Comparison of ENCODE assay signal across 19 mouse cellular contexts in genomic region chr15:98948857-98949606, GRCm38 (mm10). TPM values are rescaled to one million over a fixed set of nuclear protein-coding genes. Genes with fewer than 3 reads are reported as not detected.
DNase-seq lines count a peak whose midpoint lies in the region; ATAC-seq and TF ChIP-seq lines count a peak whose summit lies in the region.
"Had no signal": no experiment of that assay in that cellular context is flagged by ENCODE, and none has a peak within 500 bp of the region (broad histone marks: within the 10 kb centered on the region; RNA-seq: fewer than 3 reads in every experiment).

No protein-coding gene starts in this region.

- DNase-seq in hindbrain, postnatal 0 days (ENCODE audit: low spot score) = peak; percentile 39
- no peak for DNase-seq in kidney, adult 8-10 months
- no peak for DNase-seq in adrenal gland, postnatal 4 days (ENCODE audit: low spot score in 2 of 2)
- DNase-seq in cerebellum, postnatal 25 days = no peak
- DNase-seq: cerebellum, adult 11-12 months; gastrocnemius, postnatal 25 days; liver, embryonic 13.5 days; lung, postnatal 14 days; thymus, postnatal 14 days had no signal

- no peak overlapping the region for H3K4me3 ChIP-seq in cortical plate, adult 2 months (ENCODE audit: insufficient read depth, low read length)
- H3K4me3 ChIP-seq in forebrain, embryonic 15.5 days = peak overlapping the region; percentile 40
- peak overlapping the region; percentile 32 for H3K4me3 ChIP-seq in hindbrain, postnatal 0 days (ENCODE audit: low read length)
- peak overlapping the region; percentile 21 for H3K4me3 ChIP-seq in neural tube, embryonic 12.5 days
- H3K4me3 ChIP-seq: liver, embryonic 13.5 days; stomach, embryonic 15.5 days had no signal

- peak; percentile 39; the same call in 1 of the 2 replicates for TF ChIP-seq POLR2A in cortical plate, adult 2 months (IDR thresholded peaks at IDR 0.05; ENCODE audit: extremely low read depth, insufficient read depth, low read length)

- no peaks in the 10 kb centered on the region for H3K9me3 ChIP-seq in forebrain, embryonic 15.5 days
- H3K9me3 ChIP-seq in hindbrain, postnatal 0 days (ENCODE audit: low read length) = no peaks in the 10 kb centered on the region
- no peaks in the 10 kb centered on the region for H3K9me3 ChIP-seq in neural tube, embryonic 12.5 days
- H3K9me3 ChIP-seq: liver, embryonic 13.5 days; stomach, embryonic 15.5 days had no signal

- peak overlapping the region; percentile 51 for H3K9ac ChIP-seq in forebrain, embryonic 15.5 days (replicated peaks)
- H3K9ac ChIP-seq in hindbrain, postnatal 0 days (replicated peaks; ENCODE audit: low read length) = peak overlapping the region; percentile 51
- H3K9ac ChIP-seq in neural tube, embryonic 12.5 days = peak overlapping the region; percentile 51
- H3K9ac ChIP-seq: liver, embryonic 13.5 days; stomach, embryonic 15.5 days had no signal

- 60% methylated on average over 6 of the region's 6 CpGs for WGBS in forebrain, embryonic 15.5 days
- 33% methylated on average over 6 of the region's 6 CpGs for WGBS in hindbrain, postnatal 0 days
- 59% methylated on average over 6 of the region's 6 CpGs for WGBS in neural tube, embryonic 12.5 days

- H3K36me3 ChIP-seq in forebrain, embryonic 15.5 days = peaks cover 15% of the 10 kb centered on the region
- no peaks in the 10 kb centered on the region; the same call in 1 of the 2 replicates for H3K36me3 ChIP-seq in hindbrain, postnatal 0 days (ENCODE audit: insufficient read depth, low read length)
- H3K36me3 ChIP-seq in neural tube, embryonic 12.5 days = peaks cover 13% of the 10 kb centered on the region
- H3K36me3 ChIP-seq: liver, embryonic 13.5 days; stomach, embryonic 15.5 days had no signal

- no peak for ATAC-seq in forebrain, embryonic 15.5 days (replicated peaks)
- no peak for ATAC-seq in hindbrain, postnatal 0 days
- no peak for ATAC-seq in neural tube, embryonic 12.5 days (ENCODE audit: low FRiP score, low read depth)
- no peak for ATAC-seq in frontal cortex, adult (ENCODE audit: low TSS enrichment)
- ATAC-seq: CD4-positive, CD25-positive, alpha-beta regulatory T cell, adult 4 months had no signal

- peak overlapping the region; percentile 71 for H3K4me2 ChIP-seq in forebrain, embryonic 15.5 days (replicated peaks)
- H3K4me2 ChIP-seq in hindbrain, postnatal 0 days (ENCODE audit: low read depth, low read length) = peak overlapping the region; percentile 65
- peak overlapping the region; percentile 55 for H3K4me2 ChIP-seq in neural tube, embryonic 12.5 days (replicated peaks)
- H3K4me2 ChIP-seq: heart, embryonic 11.5 days; liver, embryonic 13.5 days; stomach, embryonic 15.5 days had no signal

- peaks cover 1% of the 10 kb centered on the region; the same call in 1 of the 2 replicates for H3K4me1 ChIP-seq in cortical plate, adult 2 months (ENCODE audit: control insufficient read depth, insufficient read depth, low read length)
- H3K4me1 ChIP-seq in forebrain, embryonic 15.5 days = peaks cover 18% of the 10 kb centered on the region
- H3K4me1 ChIP-seq in hindbrain, postnatal 0 days (ENCODE audit: insufficient read depth, low read length) = no peaks in the 10 kb centered on the region
- H3K4me1 ChIP-seq in neural tube, embryonic 12.5 days = no peaks in the 10 kb centered on the region

- H3K27me3 ChIP-seq in forebrain, embryonic 15.5 days = no peaks in the 10 kb centered on the region
- H3K27me3 ChIP-seq in hindbrain, postnatal 0 days (ENCODE audit: insufficient read depth, low read length) = no peaks in the 10 kb centered on the region
- H3K27me3 ChIP-seq in neural tube, embryonic 12.5 days (replicated peaks) = no peaks in the 10 kb centered on the region
- H3K27me3 ChIP-seq: stomach, embryonic 15.5 days had no signal

- TF ChIP-seq CTCF in cortical plate, adult 2 months (IDR thresholded peaks at IDR 0.05; ENCODE audit: extremely low read depth, insufficient read depth, low read length) = no peak
- no peak for TF ChIP-seq CTCF in hindbrain, postnatal 0 days (IDR thresholded peaks at IDR 0.05; ENCODE audit: low read depth)

- no peak overlapping the region for H3K27ac ChIP-seq in cortical plate, adult 2 months (ENCODE audit: insufficient read depth, low read length)
- peak overlapping the region; percentile 48 for H3K27ac ChIP-seq in forebrain, embryonic 15.5 days (replicated peaks)
- H3K27ac ChIP-seq in hindbrain, postnatal 0 days = peak overlapping the region; percentile 45; the same call in 1 of the 2 replicates
- H3K27ac ChIP-seq in neural tube, embryonic 12.5 days = 0 out of 2 replicates have a peak overlapping the region, but pooled peaks have one; percentile 5
- H3K27ac ChIP-seq: kidney, postnatal 0 days; liver, embryonic 13.5 days; stomach, embryonic 15.5 days had no signal

RNA-seq across cellular contexts. Expression of gene Gm49450, which starts 4.3 kb away (rescaled TPM):
- polyA plus RNA-seq in cortical plate, adult 2 months (2012; rRNA removed) = 0.35 and 0.55 TPM in 2 replicates
- polyA plus RNA-seq in forebrain, embryonic 15.5 days (2015; fragmentation: Nextera tagmentation; extraction: Ambion mirVana) = not detected in 2 replicates
- 1,661 and 1,767 TPM in 2 replicates for total RNA-seq in hindbrain, postnatal 0 days (2014; rRNA removed)
- not detected in 2 replicates for polyA plus RNA-seq in hindbrain, postnatal 0 days (2015; fragmentation: Nextera tagmentation; extraction: Ambion mirVana)
- not detected in 2 replicates for polyA plus RNA-seq in neural tube, embryonic 12.5 days (2016; fragmentation: Nextera tagmentation; extraction: Ambion mirVana)
- total RNA-seq in adrenal gland, postnatal 4 days (2021) = not detected
- total RNA-seq: gastrocnemius, postnatal 25 days; layer of hippocampus, postnatal 10 days; left cerebral cortex, postnatal 36 days had no signal
- polyA plus RNA-seq: CD4-positive, CD25-positive, alpha-beta regulatory T cell, adult 4 months; heart, embryonic 11.5 days; kidney, postnatal 0 days; liver, embryonic 13.5 days; stomach, embryonic 15.5 days had no signal

RNA-seq across cellular contexts. Expression of gene Tuba1a, which starts 4.5 kb away (rescaled TPM):
- polyA plus RNA-seq in cortical plate, adult 2 months (2012; rRNA removed) = 1,321 and 1,512 TPM in 2 replicates
- 14,933 and 15,115 TPM in 2 replicates for polyA plus RNA-seq in forebrain, embryonic 15.5 days (2015; fragmentation: Nextera tagmentation; extraction: Ambion mirVana)
- 18,723 and 19,179 TPM in 2 replicates for total RNA-seq in hindbrain, postnatal 0 days (2014; rRNA removed)
- 11,647 and 12,500 TPM in 2 replicates for polyA plus RNA-seq in hindbrain, postnatal 0 days (2015; fragmentation: Nextera tagmentation; extraction: Ambion mirVana)
- polyA plus RNA-seq in neural tube, embryonic 12.5 days (2016; fragmentation: Nextera tagmentation; extraction: Ambion mirVana) = 10,701 and 10,796 TPM in 2 replicates
- 100 to 1,000 TPM; 323 to 446 TPM for total RNA-seq in adrenal gland, postnatal 4 days (2021)

RNA-seq across cellular contexts. Expression of gene Tuba1b, which starts 14.7 kb away (rescaled TPM):
- 1,160 and 1,231 TPM in 2 replicates for polyA plus RNA-seq in cortical plate, adult 2 months (2012; rRNA removed)
- 1,138 and 1,204 TPM in 2 replicates for polyA plus RNA-seq in forebrain, embryonic 15.5 days (2015; fragmentation: Nextera tagmentation; extraction: Ambion mirVana)
- 3,512 and 3,813 TPM in 2 replicates for total RNA-seq in hindbrain, postnatal 0 days (2014; rRNA removed)
- polyA plus RNA-seq in hindbrain, postnatal 0 days (2015; fragmentation: Nextera tagmentation; extraction: Ambion mirVana) = 1,613 and 1,711 TPM in 2 replicates
- 1,299 and 1,329 TPM in 2 replicates for polyA plus RNA-seq in neural tube, embryonic 12.5 days (2016; fragmentation: Nextera tagmentation; extraction: Ambion mirVana)
- 100 to 1,000 TPM; 512 to 526 TPM for total RNA-seq in adrenal gland, postnatal 4 days (2021)

RNA-seq across cellular contexts. Expression of gene Lmbr1l, which starts 31.0 kb away (rescaled TPM):
- 24.7 and 27.1 TPM in 2 replicates for polyA plus RNA-seq in cortical plate, adult 2 months (2012; rRNA removed)
- 43.2 and 45.2 TPM in 2 replicates for polyA plus RNA-seq in forebrain, embryonic 15.5 days (2015; fragmentation: Nextera tagmentation; extraction: Ambion mirVana)
- total RNA-seq in hindbrain, postnatal 0 days (2014; rRNA removed) = 28.7 and 51.0 TPM in 2 replicates
- polyA plus RNA-seq in hindbrain, postnatal 0 days (2015; fragmentation: Nextera tagmentation; extraction: Ambion mirVana) = 20.0 and 20.9 TPM in 2 replicates
- 35.9 and 40.0 TPM in 2 replicates for polyA plus RNA-seq in neural tube, embryonic 12.5 days (2016; fragmentation: Nextera tagmentation; extraction: Ambion mirVana)
- 10 to 100 TPM; 41.5 to 45.9 TPM for total RNA-seq in adrenal gland, postnatal 4 days (2021)

RNA-seq across cellular contexts. Expression of gene Dhh, which starts 50.7 kb away (rescaled TPM):
- 0.25 and 0.28 TPM in 2 replicates for polyA plus RNA-seq in cortical plate, adult 2 months (2012; rRNA removed)
- polyA plus RNA-seq in forebrain, embryonic 15.5 days (2015; fragmentation: Nextera tagmentation; extraction: Ambion mirVana) = 0.52 and 0.68 TPM in 2 replicates
- 0.29 and 0.68 TPM in 2 replicates for total RNA-seq in hindbrain, postnatal 0 days (2014; rRNA removed)
- polyA plus RNA-seq in hindbrain, postnatal 0 days (2015; fragmentation: Nextera tagmentation; extraction: Ambion mirVana) = 0.85 and 1.0 TPM in 2 replicates
- polyA plus RNA-seq in neural tube, embryonic 12.5 days (2016; fragmentation: Nextera tagmentation; extraction: Ambion mirVana) = 1.6 and 1.9 TPM in 2 replicates
- total RNA-seq in adrenal gland, postnatal 4 days (2021) = 1 to 10 TPM; 2.1 to 2.9 TPM
- polyA plus RNA-seq: CD4-positive, CD25-positive, alpha-beta regulatory T cell, adult 4 months had no signal
